Mouse (Mus musculus) layer of hippocampus, postnatal 14 days (tissue): ENCODE data around the gene Fbxl5. TPM values are rescaled to one million over a fixed set of nuclear protein-coding genes. Genes with fewer than 3 reads are reported as not detected.

Experiments used
- DNase-seq, 2 experiments: peaks; one replicate each; pipeline ENCODE4 v3.0.0; 2021 to 2022; ENCODE audit warnings: low spot score in 2 of 2, mixed read lengths in 1 of 2
- total RNA-seq, 2 experiments: library from RNA; stranded (reverse); gene quantifications; 2 replicates each; pipeline ENCODE4 v1.2.3; 2021

The Fbxl5 gene
- total RNA-seq, 2 experiments from 2014 or later = 76.8 to 85.7 TPM

DNA sequence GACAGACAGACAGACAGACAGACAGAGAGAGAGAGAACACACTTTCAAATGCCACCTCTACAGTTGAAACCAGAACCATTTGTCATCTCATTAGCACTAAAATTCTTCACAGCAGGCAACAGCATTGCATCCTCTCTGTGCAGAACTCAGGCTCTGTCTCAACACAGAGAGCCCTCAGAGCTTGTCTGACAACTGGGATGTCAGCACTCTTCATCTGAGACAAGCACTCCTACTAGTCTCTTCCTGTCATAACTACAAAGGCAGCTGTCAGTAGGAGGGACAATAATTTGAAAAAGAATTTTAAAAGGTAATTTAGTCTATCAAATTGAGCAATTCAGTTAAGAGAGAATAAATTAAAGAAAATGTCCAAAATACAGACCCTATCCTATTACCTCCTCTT, 122.2 kb downstream of the Fbxl5 start:
- DNase-seq = no peak

DNA sequence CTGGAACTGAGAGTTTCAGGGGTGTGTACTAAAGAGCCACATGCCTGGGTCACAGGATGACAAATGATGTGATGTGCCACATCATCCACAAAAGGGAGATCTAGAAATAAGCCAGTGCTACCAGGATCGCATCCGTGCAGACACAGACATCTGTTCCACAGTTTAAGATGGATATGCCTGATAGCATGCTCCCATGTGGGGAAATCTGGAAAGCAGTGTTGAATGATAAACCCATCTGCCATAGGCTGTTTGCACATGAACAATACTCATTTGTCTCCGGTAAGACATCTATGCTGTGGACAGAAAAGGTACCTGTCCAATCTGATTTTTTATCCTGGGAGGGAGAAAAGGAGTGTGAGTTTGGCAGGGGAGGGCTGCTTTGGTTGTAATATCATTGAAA, 124.3 kb downstream of the Fbxl5 start:
- DNase-seq = peak in 1 of 2 experiments; percentile 5

Other genes starting within 250 kb of the Fbxl5 start
- 10 to 100 TPM; 13.9 to 15.2 TPM for gene Cc2d2a, start 159.3 kb downstream of the Fbxl5 start, total RNA-seq
- gene Bst1, start 2.8 kb downstream of the Fbxl5 start, total RNA-seq = under 1 TPM; 0.17 to 0.28 TPM
- 10 to 100 TPM; 13.2 to 14.4 TPM for gene Cd38, start 46.9 kb upstream of the Fbxl5 start, total RNA-seq
- gene Gm7879, start 91.5 kb upstream of the Fbxl5 start, total RNA-seq = 10 to 100 TPM; 12.0 to 12.6 TPM
- 1 to 10 TPM; 1.3 to 1.8 TPM for gene Fgfbp1, start 160.1 kb upstream of the Fbxl5 start, total RNA-seq